Mouse (Mus musculus) thymus, adult 2 months (tissue): ENCODE data around the gene Rdh16.
"Not testable (repeated sequence)": the region's sequence is repeated elsewhere in the genome, so short reads cannot be mapped to it uniquely, and the experiment has no call there.

Experiments
- CTCF ChIP-seq: fragments of 200-500 bp; IDR thresholded peaks from 2 replicates; pipeline ENCODE4 v1.5.1; 2012; ENCODE audit warnings: mild to moderate bottlenecking, control low read depth, low read length, moderate library complexity, borderline replicate concordance; ENCODE audit not compliant: control insufficient read depth, poor library complexity, insufficient read depth; ENCODE audit errors: extremely low read depth
- POLR2A ChIP-seq: fragments of 200-500 bp; IDR thresholded peaks from 2 replicates; pipeline ENCODE4 v1.6.1; 2012; ENCODE audit warnings: mild to moderate bottlenecking, low read length, control low read depth, moderate library complexity; ENCODE audit not compliant: control insufficient read depth, poor library complexity, insufficient read depth; ENCODE audit errors: extremely low read depth

DNA sequence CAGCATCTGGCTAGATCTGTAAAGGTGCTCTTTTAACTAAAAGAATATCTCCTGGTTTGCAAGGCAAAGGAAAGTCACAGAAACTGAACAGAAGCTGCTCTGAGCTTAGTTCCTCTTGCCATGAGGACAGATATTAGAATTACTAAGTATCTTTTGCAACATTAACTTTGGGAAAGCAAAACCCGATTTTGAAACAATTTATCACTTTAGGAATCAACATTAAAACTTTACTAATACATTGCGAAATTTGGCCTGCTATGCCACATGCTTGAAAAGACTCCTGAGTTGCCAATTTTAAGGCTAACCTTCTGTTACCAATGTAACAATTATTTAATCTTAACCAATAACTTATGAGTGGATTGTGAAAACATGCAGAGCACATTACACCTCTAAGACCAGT is 20.9 kb downstream of the Rdh16 start:
- TF ChIP-seq POLR2A, CTCF: not testable (repeated sequence)
